Mouse (Mus musculus) liver, embryonic 14.5 days (tissue): Measurements from ENCODE around the gene Fnbp1. TPM values are rescaled to one million over a fixed set of nuclear protein-coding genes. Genes with fewer than 3 reads are reported as not detected.

Source experiments
- ATAC-seq: fragments of 200-750 bp; cut with Nextera tagmentation; 2 replicates; pipeline ENCODE4 v1.8.0; 2017; ENCODE audit warnings: moderate number of reproducible peaks, mild to moderate bottlenecking, moderate library complexity; ENCODE audit not compliant: insufficient read depth
- DNase-seq, 3 experiments: peaks; one replicate each; pipeline ENCODE4 v3.0.0-alpha.2; 2012 to 2013; ENCODE audit warnings: low read depth in 3 of 3, low spot score in 3 of 3
- H3K27ac ChIP-seq: fragments of 300-500 bp; sonication (generic); 2 replicates; pipeline ENCODE4 v1.5.1; 2014; ENCODE audit warnings: moderate library complexity, mild to moderate bottlenecking, control low read depth, inconsistent platforms
- H3K27me3 ChIP-seq: fragments of 300-500 bp; sonication (generic); 2 replicates; pipeline ENCODE4 v1.6.1; 2014; ENCODE audit warnings: mild to moderate bottlenecking, low read length, moderate library complexity; ENCODE audit not compliant: control insufficient read depth, insufficient read depth
- H3K36me3 ChIP-seq: fragments of 300-500 bp; sonication (generic); replicated peaks from 2 replicates; pipeline ENCODE4 v1.6.1; 2014; ENCODE audit warnings: low read depth; ENCODE audit not compliant: control insufficient read depth, insufficient read depth
- H3K4me1 ChIP-seq, 2 experiments: fragments of 200-500 bp in 1 of 2; fragments of 300-500 bp in 1 of 2; sonication (generic) in 1 of 2; replicated peaks; 2 replicates each; pipeline ENCODE4 v1.6.1; 2012 to 2014; ENCODE audit warnings: antibody characterized with exemption in 1 of 2, inconsistent platforms in 1 of 2, low read length in 1 of 2; ENCODE audit not compliant: control insufficient read depth in 2 of 2, insufficient read depth in 2 of 2
- H3K4me2 ChIP-seq: fragments of 300-500 bp; sonication (generic); 2 replicates; pipeline ENCODE4 v1.6.1; 2014; ENCODE audit warnings: low read depth, mild to moderate bottlenecking, control low read depth, moderate library complexity
- H3K4me3 ChIP-seq, 2 experiments: fragments of 200-500 bp in 1 of 2; fragments of 300-500 bp in 1 of 2; sonication (generic) in 1 of 2; 2 replicates each; pipeline ENCODE4 v1.5.1; 2012 to 2014; ENCODE audit warnings: low read depth in 2 of 2, low read length in 2 of 2, mild to moderate bottlenecking in 2 of 2, control low read depth in 1 of 2, inconsistent platforms in 1 of 2, moderate library complexity in 1 of 2; ENCODE audit not compliant: insufficient read depth in 1 of 2
- H3K9ac ChIP-seq: fragments of 300-500 bp; sonication (generic); replicated peaks from 2 replicates; pipeline ENCODE4 v1.6.1; 2014; ENCODE audit warnings: mild to moderate bottlenecking, control low read depth, moderate library complexity
- H3K9me3 ChIP-seq: fragments of 300-500 bp; sonication (generic); 2 replicates; pipeline ENCODE4 v1.6.1; 2016; ENCODE audit warnings: low read length, mixed read lengths; ENCODE audit not compliant: control insufficient read depth
- CTCF ChIP-seq: IDR thresholded peaks from 2 replicates; pipeline ENCODE4 v1.5.1; 2016; ENCODE audit warnings: antibody characterized with exemption, low read depth, control low read depth
- EP300 ChIP-seq: IDR thresholded peaks from 2 replicates; pipeline ENCODE4 v1.6.1; 2016; ENCODE audit warnings: antibody characterized with exemption, low read depth
- WGBS: fragments of 180-500 bp; shearing (Covaris S2); extraction: QIAGEN DNeasy Blood & Tissue Kit; methylation state at CpG from one replicate; pipeline ENCODE4 v1.1.7; 2014; ENCODE audit not compliant: insufficient replicate concordance; 5-methylcytosine and 5-hydroxymethylcytosine counted together
- polyA plus RNA-seq, 2 experiments: library from polyadenylated mRNA; depleted of rRNA in 1 of 2; stranded (reverse) in 1 of 2; unstranded in 1 of 2; fragments of >200 nt; fragmentation: Nextera tagmentation in 1 of 2; extraction: Ambion mirVana in 1 of 2; gene quantifications; 2 replicates each; pipeline versions ENCODE4 v1.2.1 to v1.2.3; 2012 to 2014

Fnbp1 gene
- polyA plus RNA-seq, 2 experiments: 3.9 to 6.4 TPM

GRCm38 (mm10) chr2:31024618-31025370, 117.0 kb downstream of the Fnbp1 start:
- H3K9ac ChIP-seq: no peak overlapping the region
- H3K27ac ChIP-seq: no peak overlapping the region
- H3K36me3 ChIP-seq: no peaks in the 10 kb centered on the region
- no peak overlapping the region for H3K4me3 ChIP-seq
- H3K9me3 ChIP-seq: no peaks in the 10 kb centered on the region
- WGBS: 24% methylated on average over 5 of the region's 5 CpGs
- no peaks in the 10 kb centered on the region for H3K27me3 ChIP-seq
- no peaks in the 10 kb centered on the region for H3K4me1 ChIP-seq
- no peak overlapping the region for H3K4me2 ChIP-seq
- peak; percentile 23 to 41 (median 25) for DNase-seq
- 0 out of 2 replicates have a peak, but pooled peaks have one; percentile 15 for ATAC-seq
- TF ChIP-seq EP300 (no peak), CTCF (peak; percentile 96)

- no peak for ATAC-seq
- H3K27me3 ChIP-seq: no peaks in the 10 kb centered on the region
- 52% methylated on average over 5 of the region's 5 CpGs for WGBS
- no peak overlapping the region for H3K4me2 ChIP-seq
- H3K36me3 ChIP-seq: no peaks in the 10 kb centered on the region
- no peaks in the 10 kb centered on the region for H3K4me1 ChIP-seq
- H3K27ac ChIP-seq: no peak overlapping the region
- no peak overlapping the region for H3K9ac ChIP-seq
- no peak for TF ChIP-seq EP300
- no peak for TF ChIP-seq CTCF
- no peaks in the 10 kb centered on the region for H3K9me3 ChIP-seq
- no peak overlapping the region for H3K4me3 ChIP-seq
- DNase-seq: no peak
Observed at GRCm38 (mm10) chr2:31023940-31024339, 117.9 kb downstream of the Fnbp1 start.

- TF ChIP-seq CTCF (no peak), EP300 (no peak)
- no peak for ATAC-seq
- Histone ChIP-seq H3K36me3 (no peaks in the 10 kb centered on the region), H3K27me3 (no peaks in the 10 kb centered on the region), H3K4me2 (no peak overlapping the region), H3K9ac (no peak overlapping the region), H3K4me1 (no peaks in the 10 kb centered on the region), H3K4me3 (no peak overlapping the region), H3K27ac (no peak overlapping the region), H3K9me3 (no peaks in the 10 kb centered on the region)
- no peak for DNase-seq
- 76% methylated on average over 2 of the region's 2 CpGs for WGBS
Observed at GRCm38 (mm10) chr2:31020202-31020601, 121.6 kb downstream of the Fnbp1 start.

- Histone ChIP-seq H3K9me3 (no peaks in the 10 kb centered on the region), H3K27me3 (no peaks in the 10 kb centered on the region), H3K9ac (no peak overlapping the region), H3K4me1 (no peaks in the 10 kb centered on the region), H3K4me3 (no peak overlapping the region), H3K36me3 (no peaks in the 10 kb centered on the region), H3K27ac (no peak overlapping the region), H3K4me2 (no peak overlapping the region)
- 74% methylated on average over 8 of the region's 8 CpGs for WGBS
- DNase-seq (no peak), ATAC-seq (no peak)
- no peak for TF ChIP-seq EP300
- TF ChIP-seq CTCF: no peak
Observed at GRCm38 (mm10) chr2:31019011-31019410, 122.8 kb downstream of the Fnbp1 start.

- DNase-seq (no peak), ATAC-seq (no peak)
- Histone ChIP-seq H3K27ac (no peak overlapping the region), H3K4me3 (no peak overlapping the region), H3K36me3 (no peaks in the 10 kb centered on the region), H3K4me1 (no peaks in the 10 kb centered on the region), H3K9ac (no peak overlapping the region), H3K4me2 (no peak overlapping the region), H3K9me3 (no peaks in the 10 kb centered on the region), H3K27me3 (no peaks in the 10 kb centered on the region)
- TF ChIP-seq EP300 (no peak), CTCF (no peak)
- 69% methylated on average over 8 of the region's 8 CpGs for WGBS
Observed at GRCm38 (mm10) chr2:31018519-31018918, 123.3 kb downstream of the Fnbp1 start.
